Mouse (Mus musculus) lung, embryonic 14.5 days (tissue): Measurements from ENCODE around the gene Gm20388. TPM values are rescaled to one million over a fixed set of nuclear protein-coding genes. Genes with fewer than 3 reads are reported as not detected.

Experiments
- ATAC-seq: fragments of 200-750 bp; cut with Nextera tagmentation; 2 replicates; pipeline ENCODE4 v1.8.0; 2017; ENCODE audit warnings: mild to moderate bottlenecking, moderate TSS enrichment, moderate library complexity; ENCODE audit not compliant: insufficient read depth
- DNase-seq: peaks from one replicate; pipeline ENCODE4 v3.0.0-alpha.2; 2015
- H3K27ac ChIP-seq: fragments of 300-500 bp; sonication (generic); 2 replicates; pipeline ENCODE4 v1.5.1; 2014; ENCODE audit warnings: low read depth, mild to moderate bottlenecking, moderate library complexity
- H3K27me3 ChIP-seq: fragments of 300-500 bp; sonication (generic); 2 replicates; pipeline ENCODE4 v1.6.1; 2014; ENCODE audit warnings: low read length, control low read depth; ENCODE audit not compliant: insufficient read depth
- H3K36me3 ChIP-seq: fragments of 300-500 bp; sonication (generic); 2 replicates; pipeline ENCODE4 v1.6.1; 2014; ENCODE audit warnings: control low read depth; ENCODE audit not compliant: insufficient read depth
- H3K4me1 ChIP-seq: fragments of 300-500 bp; sonication (generic); 2 replicates; pipeline ENCODE4 v1.6.1; 2014; ENCODE audit warnings: antibody characterized with exemption, control low read depth; ENCODE audit not compliant: insufficient read depth
- H3K4me2 ChIP-seq: fragments of 300-500 bp; sonication (generic); 2 replicates; pipeline ENCODE4 v1.6.1; 2014; ENCODE audit warnings: mild to moderate bottlenecking
- H3K4me3 ChIP-seq: fragments of 300-500 bp; sonication (generic); 2 replicates; pipeline ENCODE4 v1.5.1; 2014; ENCODE audit warnings: low read depth, low read length
- H3K9ac ChIP-seq: fragments of 300-500 bp; sonication (generic); 2 replicates; pipeline ENCODE4 v1.6.1; 2014
- H3K9me3 ChIP-seq: fragments of 300-500 bp; sonication (generic); 2 replicates; pipeline ENCODE4 v1.6.1; 2016; ENCODE audit warnings: low read depth, low read length, control low read depth
- CTCF ChIP-seq: IDR thresholded peaks from 2 replicates; pipeline ENCODE4 v1.5.1; 2016; ENCODE audit warnings: antibody characterized with exemption, low read depth
- WGBS: fragments of 180-500 bp; shearing (Covaris S2); extraction: QIAGEN DNeasy Blood & Tissue Kit; methylation state at CpG from one replicate; pipeline ENCODE4 v1.1.7; 2014; 5-methylcytosine and 5-hydroxymethylcytosine counted together
- polyA plus RNA-seq: library from polyadenylated mRNA; unstranded; fragments of >200 nt; fragmentation: Nextera tagmentation; extraction: Ambion mirVana; gene quantifications from 2 replicates; pipeline ENCODE4 v1.2.1, GENCODE M21; 2014

Gene Gm20388
- polyA plus RNA-seq, 1 experiment from 2014 or later: not detected

- TF ChIP-seq CTCF: no peak
- DNase-seq: no peak
- Histone ChIP-seq H3K9ac (no peak overlapping the region), H3K4me3 (no peak overlapping the region), H3K36me3 (peaks cover 92% of the 10 kb centered on the region), H3K27me3 (no peaks in the 10 kb centered on the region), H3K4me2 (no peak overlapping the region), H3K9me3 (0 out of 2 replicates have a peak, but pooled peaks cover 3% of the 10 kb centered on the region), H3K4me1 (no peaks in the 10 kb centered on the region), H3K27ac (no peak overlapping the region)
- WGBS: 86% methylated on average over 5 of the region's 5 CpGs
- ATAC-seq: no peak
Measured at GRCm38 (mm10) chr8:123502192-123502591, 3591.6 kb downstream of the Gm20388 start.

DNA sequence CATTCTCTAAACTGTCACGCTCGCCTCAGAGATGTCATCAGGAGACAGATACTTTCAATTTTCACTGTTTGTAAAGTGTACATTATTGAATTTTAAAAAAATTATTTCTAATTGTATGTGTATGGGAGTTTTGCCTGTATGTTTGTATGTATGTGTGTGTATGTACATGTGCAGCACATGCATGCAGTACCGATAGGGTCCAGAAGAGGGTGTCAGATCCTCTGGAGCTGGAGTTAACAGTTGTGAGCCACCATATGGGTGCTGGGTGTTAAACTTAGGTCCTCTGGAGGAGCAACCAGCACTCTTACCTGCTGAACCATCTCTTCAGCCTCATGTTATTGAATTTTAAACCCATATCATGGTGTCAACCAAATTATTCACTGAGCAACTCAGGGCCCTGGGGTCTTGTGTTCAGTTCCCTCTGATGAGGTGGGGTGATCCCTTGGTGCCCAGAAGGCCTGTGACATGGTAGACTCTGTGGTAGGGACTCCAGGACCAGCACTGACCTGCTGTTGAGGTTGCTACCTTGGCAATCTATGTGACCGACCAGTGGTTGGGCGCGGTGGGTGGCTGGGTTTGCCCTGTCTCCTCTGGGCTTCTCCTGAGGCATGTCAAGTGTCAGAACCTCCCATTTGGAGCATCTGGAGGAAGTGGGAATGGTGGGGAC is 3593.3 kb downstream of the Gm20388 start:
- H3K4me1 ChIP-seq: no peaks in the 10 kb centered on the region
- H3K4me2 ChIP-seq: no peak overlapping the region
- H3K9ac ChIP-seq: no peak overlapping the region
- DNase-seq (no peak), ATAC-seq (no peak)
- no peak overlapping the region for H3K27ac ChIP-seq
- WGBS: 97% methylated on average over 6 of the region's 6 CpGs
- peaks cover 89% of the 10 kb centered on the region for H3K36me3 ChIP-seq
- 0 out of 2 replicates have a peak, but pooled peaks cover 3% of the 10 kb centered on the region for H3K9me3 ChIP-seq
- H3K27me3 ChIP-seq: no peaks in the 10 kb centered on the region
- peak; percentile 39; the same call in 1 of the 2 replicates for TF ChIP-seq CTCF
- H3K4me3 ChIP-seq: no peak overlapping the region

DNA sequence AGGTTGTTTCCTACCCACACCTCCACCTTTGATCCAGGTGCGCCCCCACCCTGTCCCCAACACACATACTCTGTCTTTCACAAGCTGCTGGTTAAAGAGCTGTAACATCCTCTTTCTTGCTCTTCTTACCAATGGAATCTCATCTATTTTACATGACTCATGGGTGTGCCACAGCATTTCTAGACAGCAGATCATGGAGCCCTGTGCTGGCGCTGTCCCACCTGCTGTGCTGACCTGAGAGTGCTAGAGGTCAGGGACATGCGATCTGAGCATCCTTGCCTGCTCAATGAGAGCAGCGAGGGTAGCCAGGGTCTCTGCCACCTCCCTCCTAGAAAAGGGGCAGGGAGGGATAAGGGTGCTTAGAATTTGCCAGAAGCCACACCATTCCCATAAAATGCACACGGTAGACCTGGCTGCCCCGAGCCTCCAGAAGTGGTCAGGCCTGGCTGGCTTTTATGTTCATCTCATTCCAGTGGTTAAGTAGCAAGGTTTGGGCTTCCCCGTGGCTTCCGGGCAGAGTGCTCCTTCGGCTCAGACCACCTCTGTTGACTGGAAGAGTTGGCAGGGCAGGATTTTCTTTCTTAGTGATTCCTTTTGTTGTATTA is 3594.1 kb downstream of the Gm20388 start:
- Histone ChIP-seq H3K9ac (no peak overlapping the region), H3K4me1 (no peaks in the 10 kb centered on the region), H3K4me2 (no peak overlapping the region), H3K27ac (no peak overlapping the region), H3K27me3 (no peaks in the 10 kb centered on the region), H3K36me3 (peaks cover 88% of the 10 kb centered on the region), H3K9me3 (0 out of 2 replicates have a peak, but pooled peaks cover 3% of the 10 kb centered on the region), H3K4me3 (no peak overlapping the region)
- WGBS: 88% methylated on average over 9 of the region's 9 CpGs
- no peak for ATAC-seq
- no peak for DNase-seq
- TF ChIP-seq CTCF: no peak

DNA sequence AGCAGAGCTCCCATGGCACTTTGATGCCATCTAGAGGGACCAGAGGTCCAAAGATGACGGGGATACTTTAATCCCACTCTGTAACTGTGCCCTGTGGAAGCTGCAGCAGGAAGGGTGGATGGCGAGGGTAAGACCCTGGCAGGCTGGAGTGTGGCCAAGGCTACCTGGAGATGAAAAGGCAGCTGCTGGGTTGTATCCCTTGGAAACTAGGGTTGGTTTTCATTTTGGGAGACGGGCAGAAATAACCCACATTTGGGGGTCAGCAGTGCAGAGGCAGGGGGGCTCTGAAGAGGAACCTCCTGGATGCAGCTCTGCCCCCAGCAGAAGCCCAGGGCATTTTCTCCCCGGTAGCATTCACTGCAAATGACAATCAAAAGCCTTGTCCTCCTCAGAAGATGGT is 3594.6 kb downstream of the Gm20388 start:
- no peaks in the 10 kb centered on the region for H3K4me1 ChIP-seq
- DNase-seq (no peak), ATAC-seq (no peak)
- no peak overlapping the region for H3K27ac ChIP-seq
- 69% methylated on average over 4 of the region's 4 CpGs for WGBS
- peaks cover 83% of the 10 kb centered on the region for H3K36me3 ChIP-seq
- H3K4me3 ChIP-seq: no peak overlapping the region
- H3K9ac ChIP-seq: no peak overlapping the region
- H3K27me3 ChIP-seq: no peaks in the 10 kb centered on the region
- H3K9me3 ChIP-seq: 0 out of 2 replicates have a peak, but pooled peaks cover 3% of the 10 kb centered on the region
- H3K4me2 ChIP-seq: no peak overlapping the region
- TF ChIP-seq CTCF: no peak

- peaks cover 79% of the 10 kb centered on the region for H3K36me3 ChIP-seq
- DNase-seq (no peak), ATAC-seq (no peak)
- no peaks in the 10 kb centered on the region for H3K4me1 ChIP-seq
- H3K27me3 ChIP-seq: no peaks in the 10 kb centered on the region
- H3K9ac ChIP-seq: no peak overlapping the region
- H3K4me2 ChIP-seq: no peak overlapping the region
- H3K27ac ChIP-seq: no peak overlapping the region
- 75% methylated on average over 9 of the region's 9 CpGs for WGBS
- 0 out of 2 replicates have a peak, but pooled peaks cover 3% of the 10 kb centered on the region for H3K9me3 ChIP-seq
- TF ChIP-seq CTCF: no peak
- no peak overlapping the region for H3K4me3 ChIP-seq
Measured at GRCm38 (mm10) chr8:123505695-123506094, 3595.1 kb downstream of the Gm20388 start.

GRCm38 (mm10) chr8:123507153-123507552 is 3596.5 kb downstream of the Gm20388 start:
- Histone ChIP-seq H3K4me3 (no peak overlapping the region), H3K4me1 (no peaks in the 10 kb centered on the region), H3K9me3 (0 out of 2 replicates have a peak, but pooled peaks cover 3% of the 10 kb centered on the region), H3K27ac (no peak overlapping the region), H3K27me3 (no peaks in the 10 kb centered on the region), H3K36me3 (peaks cover 64% of the 10 kb centered on the region), H3K9ac (no peak overlapping the region), H3K4me2 (no peak overlapping the region)
- TF ChIP-seq CTCF: no peak
- DNase-seq (no peak), ATAC-seq (no peak)
- WGBS: 93% methylated on average over 5 of the region's 5 CpGs

DNA sequence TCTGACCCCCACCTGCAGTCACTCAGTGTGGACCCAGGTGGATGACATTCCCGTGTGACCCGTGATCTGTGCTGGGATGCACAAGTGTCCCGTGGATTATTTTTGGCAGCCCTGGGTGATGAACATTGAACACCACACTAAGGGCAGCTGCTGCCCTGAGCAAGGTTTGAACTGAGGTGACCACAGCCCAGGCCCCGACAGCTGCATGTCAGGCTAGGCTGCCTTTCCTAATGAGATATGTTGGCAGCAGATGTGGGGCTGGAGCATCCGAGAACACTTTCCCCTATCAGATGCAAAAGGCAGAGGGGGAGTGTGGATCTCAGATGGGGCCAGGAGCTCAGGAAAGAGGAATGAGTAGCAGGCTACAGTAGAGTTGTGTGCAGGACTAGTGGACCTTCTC is 3600.2 kb downstream of the Gm20388 start:
- no peaks in the 10 kb centered on the region for H3K4me1 ChIP-seq
- ATAC-seq (no peak), DNase-seq (no peak)
- H3K9ac ChIP-seq: no peak overlapping the region
- H3K36me3 ChIP-seq: peaks cover 28% of the 10 kb centered on the region
- no peak overlapping the region for H3K4me2 ChIP-seq
- H3K9me3 ChIP-seq: no peaks in the 10 kb centered on the region
- H3K27me3 ChIP-seq: peaks cover 20% of the 10 kb centered on the region; the same call in 1 of the 2 replicates
- no peak for TF ChIP-seq CTCF
- H3K4me3 ChIP-seq: no peak overlapping the region
- WGBS: 70% methylated on average over 5 of the region's 5 CpGs
- H3K27ac ChIP-seq: no peak overlapping the region
